Mouse (Mus musculus): ENCODE results near the gene Mfge8.

DNA sequence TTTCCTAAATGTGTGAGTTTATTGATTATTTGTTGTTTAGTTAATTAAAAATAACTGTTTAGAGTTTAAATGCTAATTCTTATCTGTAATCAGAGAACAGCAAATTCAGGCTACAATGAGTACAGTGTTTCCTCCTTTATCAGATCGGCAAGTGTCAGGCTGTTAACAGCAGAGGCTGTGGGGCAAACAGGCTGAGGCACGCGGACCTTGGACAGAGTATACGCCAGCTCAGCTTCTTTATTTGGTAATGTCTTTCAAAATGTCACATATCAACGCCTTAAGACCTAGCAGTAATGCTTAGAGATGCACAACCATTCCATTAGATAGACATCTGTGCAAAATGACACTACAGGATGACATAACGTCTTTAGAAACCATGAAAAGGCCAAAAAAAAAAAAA is 662 bp upstream of the Mfge8 start:
- no peak for TF ChIP-seq POLR2A (IDR thresholded peaks at IDR 0.05; ENCODE audit: borderline replicate concordance, control insufficient read depth, low read depth, low read length)
- no peak for TF ChIP-seq CTCF (IDR thresholded peaks at IDR 0.05; ENCODE audit: control insufficient read depth, insufficient read depth, low read length)

All from bone marrow, adult 2 months (tissue).